Mouse (Mus musculus) liver, adult 10 weeks (tissue): ENCODE results near the gene Cyp3a13. TPM values are rescaled to one million over a fixed set of nuclear protein-coding genes. Genes with fewer than 3 reads are reported as not detected.

Experiments
- polyA plus RNA-seq: library from polyadenylated mRNA; stranded (reverse); fragments of 350-450 nt; fragmentation: Illumina TruSeq; extraction: RNeasy Lipid Tissue Mini Kit (QIAGEN cat#74804); gene quantifications from one replicate; pipeline ENCODE4 v1.2.3, GENCODE M21; 2014; ENCODE audit warnings: low read depth, low replicate concordance

The Cyp3a13 gene
- 371 TPM for polyA plus RNA-seq

DNA sequence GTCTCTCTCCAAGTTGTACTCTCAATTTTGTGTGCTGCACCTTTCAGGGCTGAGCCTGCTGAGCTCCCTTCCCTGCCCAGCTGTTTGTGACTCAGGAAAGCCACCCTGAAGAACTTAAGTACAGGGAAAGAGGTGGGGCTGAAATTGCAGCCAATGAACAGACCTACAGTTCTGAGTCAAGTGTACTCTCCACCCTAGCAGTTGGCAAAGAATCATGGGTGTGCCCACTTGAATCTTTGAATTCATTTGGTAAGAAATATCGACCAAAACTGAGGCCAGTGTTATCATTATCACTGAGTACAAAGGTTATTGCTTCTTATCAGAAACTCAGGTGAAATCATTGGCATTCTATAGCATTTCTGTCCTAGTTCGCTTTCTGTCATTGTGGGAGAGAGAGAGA lies at the start of gene Cyp3a13:
Gene Cyp3a13 (minus strand): TSS at position 88 of the 400 bp plus-strand sequence.

DNA sequence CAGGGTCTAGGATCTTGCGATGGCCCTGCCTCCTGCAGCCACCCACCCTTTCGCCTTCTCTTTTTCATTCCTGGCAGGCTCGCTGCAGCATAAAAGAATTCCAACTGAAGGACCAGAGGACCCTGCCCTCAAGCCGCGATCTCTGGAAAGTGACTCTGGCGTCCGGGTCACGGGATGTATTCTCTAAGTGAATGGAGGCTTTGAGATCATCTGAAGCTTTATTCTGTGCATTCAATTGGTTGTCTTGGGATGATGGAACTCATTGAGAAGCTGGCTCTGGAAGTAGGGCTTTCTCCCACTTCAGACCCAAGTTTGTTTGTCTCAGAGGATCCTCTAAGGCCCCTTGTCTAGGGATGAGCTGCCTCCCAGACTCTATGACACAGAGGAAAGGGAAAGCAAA lies 41.5 kb upstream of the Cyp3a13 start, which contains the start of gene Gjc3:
Gene Gjc3 (minus strand): TSS at position 154 of the 400 bp plus-strand sequence.

DNA sequence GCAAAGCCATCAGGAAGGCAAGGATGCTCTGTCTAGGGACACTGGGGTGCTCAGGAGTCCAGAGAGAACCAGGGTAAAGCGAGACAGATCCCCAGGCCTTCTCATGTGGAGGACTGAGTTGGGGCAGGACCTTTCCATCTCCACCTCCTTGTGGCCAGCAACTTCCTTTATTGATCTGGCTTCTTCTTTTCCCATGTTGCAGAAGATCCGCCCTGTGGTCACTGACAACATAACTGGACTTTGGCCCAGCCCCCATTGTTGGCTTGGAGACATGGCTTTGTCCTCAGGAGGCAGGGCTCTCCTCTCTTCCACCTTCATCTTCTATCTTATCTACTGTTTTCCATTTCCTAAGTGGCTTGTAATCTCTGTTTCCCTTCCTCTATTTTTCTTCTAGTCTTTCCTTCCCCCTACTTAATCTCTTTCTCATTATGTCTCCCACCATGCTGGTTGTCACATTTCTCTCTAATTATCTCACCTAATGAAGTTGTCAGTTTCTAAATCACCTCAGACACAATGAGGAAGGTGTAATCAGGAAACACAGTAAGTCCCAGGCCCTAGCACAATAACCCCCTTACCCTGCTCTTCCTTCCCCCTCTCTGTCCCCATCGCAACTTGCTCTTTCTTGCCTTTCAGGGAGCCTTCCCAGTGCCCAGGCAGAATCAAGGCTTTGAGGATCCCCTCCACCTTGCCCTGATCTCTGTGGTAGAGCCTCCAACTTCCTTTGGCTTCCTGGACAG lies 49.6 kb downstream of the Cyp3a13 start, which contains the start of gene Pilrb2:
Gene Pilrb2 (minus strand): TSS at position 172 of the 737 bp plus-strand sequence.

DNA sequence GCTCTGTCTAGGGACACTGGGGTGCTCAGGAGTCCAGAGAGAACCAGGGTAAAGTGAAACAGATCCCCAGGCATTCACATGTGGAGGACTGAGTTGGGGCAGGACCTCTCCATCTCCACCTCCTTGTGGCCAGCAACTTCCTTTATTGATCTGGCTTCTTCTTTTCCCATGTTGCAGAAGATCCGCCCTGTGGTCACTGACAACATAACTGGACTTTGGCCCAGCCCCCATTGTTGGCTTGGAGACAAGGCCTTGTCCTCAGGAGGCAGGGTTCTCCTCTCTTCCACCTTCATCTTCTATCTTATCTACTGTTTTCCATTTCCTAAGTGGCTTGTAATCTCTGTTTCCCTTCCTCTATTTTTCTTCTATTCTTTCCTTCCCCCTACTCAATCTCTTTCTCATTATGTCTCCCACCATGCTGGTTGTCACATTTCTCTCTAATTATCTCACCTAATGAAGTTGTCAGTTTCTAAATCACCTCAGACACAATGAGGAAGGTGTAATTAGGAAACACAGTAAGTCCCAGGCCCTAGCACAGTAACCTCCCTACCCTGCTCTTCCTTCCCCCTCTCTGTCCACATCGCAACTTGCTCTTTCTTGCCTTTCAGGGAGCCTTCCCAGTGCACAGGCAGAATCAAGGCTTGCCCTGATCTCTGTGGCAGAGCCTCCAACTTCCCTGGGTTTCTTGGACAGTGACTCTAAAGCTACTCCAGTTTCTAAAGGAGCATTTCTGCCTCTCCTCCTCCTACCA lies 63.3 kb downstream of the Cyp3a13 start, which contains the start of gene Pilrb1:
Gene Pilrb1 (minus strand): TSS at position 147 of the 751 bp plus-strand sequence.

Other genes with a start within 250 kb of the Cyp3a13 start
- 10.3 TPM for gene Agfg2, start 236.9 kb downstream of the Cyp3a13 start, polyA plus RNA-seq
- gene Nyap1, start 180.0 kb downstream of the Cyp3a13 start, polyA plus RNA-seq: not detected
- 0.79 TPM for gene Tsc22d4, start 175.9 kb downstream of the Cyp3a13 start, polyA plus RNA-seq
- 2.5 TPM for gene Ppp1r35, start 142.8 kb downstream of the Cyp3a13 start, polyA plus RNA-seq
- 4.4 TPM for gene Mepce, start 134.0 kb downstream of the Cyp3a13 start, polyA plus RNA-seq
- 8.9 TPM for gene Zcwpw1, start 133.8 kb downstream of the Cyp3a13 start, polyA plus RNA-seq
- gene Pilra, start 85.3 kb downstream of the Cyp3a13 start, polyA plus RNA-seq: 3.2 TPM
- gene Pilrb1, start 63.5 kb downstream of the Cyp3a13 start, polyA plus RNA-seq: 3.8 TPM
- gene Pilrb2, start 49.8 kb downstream of the Cyp3a13 start, polyA plus RNA-seq: 3.2 TPM
- 1.0 TPM for gene Gjc3, start 41.5 kb upstream of the Cyp3a13 start, polyA plus RNA-seq
- gene Azgp1, start 59.9 kb upstream of the Cyp3a13 start, polyA plus RNA-seq: 2,187 TPM
- gene Smok3a, start 99.6 kb upstream of the Cyp3a13 start, polyA plus RNA-seq: not detected
- not detected for gene Smok3b, start 99.8 kb upstream of the Cyp3a13 start, polyA plus RNA-seq
- gene Smok3c, start 131.6 kb upstream of the Cyp3a13 start, polyA plus RNA-seq: not detected
- gene Zkscan1, start 163.5 kb upstream of the Cyp3a13 start, polyA plus RNA-seq: 22.7 TPM
- gene Zscan21, start 195.3 kb upstream of the Cyp3a13 start, polyA plus RNA-seq: 10.4 TPM
- 6.7 TPM for gene Zfp113, start 234.1 kb upstream of the Cyp3a13 start, polyA plus RNA-seq
- gene Cops6, start 239.5 kb upstream of the Cyp3a13 start, polyA plus RNA-seq: 67.4 TPM